Mouse (Mus musculus): ENCODE results near the gene 0610037L13Rik.

Gene 0610037L13Rik

GRCm38 (mm10) chr4:107920336-107920735 lies 30.7 kb downstream of the 0610037L13Rik start:
- no peak for DNase-seq (ENCODE audit: low spot score)

- DNase-seq (ENCODE audit: low spot score), result peak; percentile 8
Measured at GRCm38 (mm10) chr4:107921152-107921695, 31.6 kb downstream of the 0610037L13Rik start.

- peak; percentile 34 for DNase-seq (ENCODE audit: low spot score)
Measured at GRCm38 (mm10) chr4:107921952-107922351, 32.3 kb downstream of the 0610037L13Rik start.

GRCm38 (mm10) chr4:107923145-107923802 lies 33.7 kb downstream of the 0610037L13Rik start, which contains the start of gene Cpt2:
TSS of gene Cpt2 (minus strand) at chr4:107923610.
- DNase-seq (ENCODE audit: low spot score), result peak; percentile 96

- no peak for DNase-seq (ENCODE audit: low spot score)
Measured at GRCm38 (mm10) chr4:107923803-107924194, 34.2 kb downstream of the 0610037L13Rik start.

GRCm38 (mm10) chr4:107928269-107928668 lies 38.7 kb downstream of the 0610037L13Rik start:
- DNase-seq (ENCODE audit: low spot score), result no peak

- no peak for DNase-seq (ENCODE audit: low spot score)
Measured at GRCm38 (mm10) chr4:107928726-107929125, 39.1 kb downstream of the 0610037L13Rik start.

GRCm38 (mm10) chr4:107931453-107931852 lies 41.8 kb downstream of the 0610037L13Rik start:
- DNase-seq (ENCODE audit: low spot score), result no peak

- no peak for DNase-seq (ENCODE audit: low spot score)
Measured at GRCm38 (mm10) chr4:107933239-107933638, 43.6 kb downstream of the 0610037L13Rik start.

- DNase-seq (ENCODE audit: low spot score), result no peak
Measured at GRCm38 (mm10) chr4:107935254-107935653, 45.6 kb downstream of the 0610037L13Rik start.

- peak; percentile 60 for DNase-seq (ENCODE audit: low spot score)
Measured at GRCm38 (mm10) chr4:107937338-107937737, 47.7 kb downstream of the 0610037L13Rik start.

GRCm38 (mm10) chr4:107938124-107938523 lies 48.5 kb downstream of the 0610037L13Rik start:
- no peak for DNase-seq (ENCODE audit: low spot score)

GRCm38 (mm10) chr4:107942741-107943140 lies 53.1 kb downstream of the 0610037L13Rik start:
- no peak for DNase-seq (ENCODE audit: low spot score)

GRCm38 (mm10) chr4:107944141-107944540 lies 54.5 kb downstream of the 0610037L13Rik start:
- no peak for DNase-seq (ENCODE audit: low spot score)

Data from lung, postnatal 25 days (tissue).